Mouse (Mus musculus) kidney, adult 8-10 months (tissue): ENCODE results near the gene Cxcl9.
A peak's percentile ranks its signal among the peaks of the same experiment; 100 is the strongest.

Source experiments
- DNase-seq, 2 experiments: peaks; one replicate each; pipeline ENCODE4 v3.0.0; 2022

Cxcl9 gene

GRCm38 (mm10) chr5:92277437-92278394 lies 50.2 kb downstream of the Cxcl9 start, which contains the start of gene Naaa:
Naaa (minus strand) TSS chr5:92278170.
- peak; percentile 90 for DNase-seq
